Mouse (Mus musculus) right cerebral cortex, adult 2 months (tissue): ENCODE results near the gene Kirrel2.

Experiments used
- DNase-seq, 2 experiments: peaks; one replicate each; pipeline ENCODE4 v3.0.0; 2021 to 2022; ENCODE audit warnings: low spot score in 2 of 2

The Kirrel2 gene

DNA sequence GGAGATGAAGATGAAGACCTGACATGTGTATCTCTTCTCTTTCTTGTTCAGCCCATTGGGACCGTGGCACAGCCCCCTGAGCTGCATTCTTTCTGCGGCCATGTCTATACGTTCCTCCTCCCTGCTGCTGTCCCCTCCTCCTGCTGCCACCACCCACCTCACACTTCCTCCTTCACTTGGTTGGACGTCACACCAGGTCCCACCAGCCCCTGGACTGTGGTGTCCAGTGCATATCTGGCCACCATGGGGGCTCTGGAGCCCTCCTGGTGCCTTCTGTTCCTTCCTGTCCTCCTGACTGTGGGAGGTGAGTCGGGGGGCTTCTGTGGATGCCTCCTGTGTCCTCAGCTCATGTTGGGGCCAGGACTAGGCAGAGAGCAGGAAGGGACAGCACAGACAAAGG lies 43.9 kb downstream of the Kirrel2 start, which contains the start of gene Tyrobp:
TSS of gene Tyrobp (plus strand) at position 165 of the 400 bp plus-strand sequence.
- DNase-seq, result no peak

DNA sequence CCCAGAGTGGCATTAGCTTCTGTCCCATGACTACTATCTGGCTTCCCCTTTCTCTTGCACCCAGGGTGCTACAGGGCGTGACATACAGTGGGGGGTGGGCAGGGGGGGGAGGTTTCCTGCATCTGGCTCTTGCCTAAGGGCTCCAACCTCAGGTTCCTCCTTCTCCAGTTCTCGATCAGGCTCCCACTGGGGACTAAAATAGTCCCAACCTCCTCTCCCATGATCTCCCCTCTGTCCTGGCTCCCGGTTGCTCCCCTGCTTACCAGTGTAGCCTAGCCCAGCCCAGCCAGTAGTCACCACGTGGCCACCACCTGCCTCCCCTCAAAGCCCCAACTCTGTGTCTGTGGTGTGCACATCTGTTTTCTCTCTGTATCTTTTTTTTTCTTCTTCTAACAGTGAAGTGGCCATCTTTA lies 44.7 kb downstream of the Kirrel2 start:
- no peak for DNase-seq

- DNase-seq, result no peak
These were observed 46.5 kb downstream of the Kirrel2 start for GRCm38 (mm10) chr7:30411023-30411422.

- DNase-seq, result no peak
These were observed 47.7 kb downstream of the Kirrel2 start for GRCm38 (mm10) chr7:30409789-30410188.

DNA sequence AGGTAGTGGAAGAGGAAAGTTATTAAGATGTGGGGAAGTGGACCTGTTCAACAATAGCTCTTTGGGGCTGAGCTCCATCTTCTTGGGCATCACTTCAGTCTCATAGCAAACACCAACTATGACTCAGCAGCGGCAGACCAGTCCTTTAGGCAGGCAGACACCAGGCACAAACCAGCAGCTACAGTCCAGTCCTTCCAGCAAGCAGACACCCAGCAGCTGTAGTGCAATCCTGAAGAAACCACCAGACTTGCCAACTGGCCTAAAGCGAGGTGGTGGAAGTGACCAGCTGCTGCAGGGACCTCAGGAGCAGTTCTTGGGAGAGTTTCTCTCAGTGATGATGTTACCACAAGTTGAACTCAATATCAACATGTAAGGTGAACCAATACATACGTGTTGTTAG lies 48.9 kb downstream of the Kirrel2 start:
- no peak for DNase-seq

GRCm38 (mm10) chr7:30402343-30402742 lies 55.1 kb downstream of the Kirrel2 start:
- no peak for DNase-seq

DNA sequence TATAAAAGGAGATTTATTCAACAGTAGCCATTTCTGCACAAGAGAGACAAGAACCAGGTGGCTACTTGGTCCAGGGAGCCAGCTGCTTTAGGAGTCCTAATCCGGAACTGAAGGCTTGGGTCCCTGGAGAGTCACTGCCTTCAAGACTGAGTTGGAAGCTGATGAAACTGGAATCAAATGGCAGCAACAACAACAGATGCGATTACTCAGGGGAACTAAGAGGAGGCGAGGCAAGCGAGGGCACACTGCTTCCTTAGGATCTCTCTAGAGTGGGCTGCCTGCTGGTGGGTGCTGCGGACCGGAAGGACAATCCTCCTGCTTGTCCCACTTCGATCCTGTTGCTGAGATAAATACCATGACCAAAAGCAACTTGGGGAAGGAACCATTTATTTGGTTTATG lies 57.8 kb downstream of the Kirrel2 start:
- peak in 1 of 2 experiments; percentile 10 for DNase-seq
